Mouse (Mus musculus) intestine, embryonic 14.5 days (tissue): Measurements from ENCODE around the gene Itgae. TPM values are rescaled to one million over a fixed set of nuclear protein-coding genes. Genes with fewer than 3 reads are reported as not detected.

Source experiments
- ATAC-seq: fragments of 200-750 bp; cut with Nextera tagmentation; replicated peaks from 2 replicates; pipeline ENCODE4 v1.8.0; 2017; ENCODE audit warnings: low read depth, moderate number of reproducible peaks, moderate TSS enrichment, moderate library complexity; ENCODE audit not compliant: low FRiP score, low TSS enrichment
- DNase-seq: peaks from one replicate; pipeline ENCODE4 v3.0.0-alpha.2; 2018; ENCODE audit warnings: low spot score
- H3K27ac ChIP-seq: fragments of 300-500 bp; sonication (generic); 2 replicates; pipeline ENCODE4 v1.5.1; 2014; ENCODE audit warnings: low read depth, mild to moderate bottlenecking, control low read depth
- H3K27me3 ChIP-seq: fragments of 300-500 bp; sonication (generic); replicated peaks from 2 replicates; pipeline ENCODE4 v1.6.1; 2014; ENCODE audit warnings: low read length, control low read depth; ENCODE audit not compliant: control insufficient read depth, insufficient read depth
- H3K36me3 ChIP-seq: fragments of 300-500 bp; sonication (generic); 2 replicates; pipeline ENCODE4 v1.6.1; 2014; ENCODE audit warnings: low read length, control low read depth; ENCODE audit not compliant: control insufficient read depth, insufficient read depth
- H3K4me1 ChIP-seq: fragments of 300-500 bp; sonication (generic); replicated peaks from 2 replicates; pipeline ENCODE4 v1.6.1; 2014; ENCODE audit warnings: low read length, control low read depth, mixed read lengths; ENCODE audit not compliant: control insufficient read depth, insufficient read depth
- H3K4me2 ChIP-seq: fragments of 300-500 bp; sonication (generic); 2 replicates; pipeline ENCODE4 v1.6.1; 2014; ENCODE audit warnings: low read length
- H3K4me3 ChIP-seq: fragments of 300-500 bp; sonication (generic); 2 replicates; pipeline ENCODE4 v1.5.1; 2014; ENCODE audit warnings: low read depth, low read length, control low read depth, mixed read lengths
- H3K9ac ChIP-seq: fragments of 300-500 bp; sonication (generic); 2 replicates; pipeline ENCODE4 v1.6.1; 2014; ENCODE audit warnings: mild to moderate bottlenecking, low read length
- H3K9me3 ChIP-seq: fragments of 300-500 bp; sonication (generic); 2 replicates; pipeline ENCODE4 v1.6.1; 2016; ENCODE audit warnings: low read length, control low read depth; ENCODE audit not compliant: control insufficient read depth
- WGBS: fragments of 180-500 bp; shearing (Covaris S2); extraction: QIAGEN DNeasy Blood & Tissue Kit; methylation state at CpG from one replicate; pipeline ENCODE4 v1.1.7; 2014; 5-methylcytosine and 5-hydroxymethylcytosine counted together
- polyA plus RNA-seq: library from polyadenylated mRNA; unstranded; fragments of >200 nt; fragmentation: Nextera tagmentation; extraction: Ambion mirVana; gene quantifications from 2 replicates; pipeline ENCODE4 v1.2.1, GENCODE M21; 2014

The Itgae gene
- polyA plus RNA-seq, 1 experiment from 2014 or later: 0.23 TPM

- Histone ChIP-seq H3K9me3 (no peaks in the 10 kb centered on the region), H3K9ac (no peak overlapping the region), H3K4me3 (no peak overlapping the region), H3K36me3 (peaks cover 52% of the 10 kb centered on the region), H3K4me1 (no peaks in the 10 kb centered on the region), H3K4me2 (no peak overlapping the region), H3K27ac (no peak overlapping the region), H3K27me3 (no peaks in the 10 kb centered on the region)
- DNase-seq (no peak), ATAC-seq (no peak)
- 91% methylated on average over 3 of the region's 3 CpGs for WGBS
Measured at GRCm38 (mm10) chr11:73059630-73060029, 30.8 kb upstream of the Itgae start.

- 97% methylated on average over 3 of the region's 3 CpGs for WGBS
- H3K9me3 ChIP-seq: no peaks in the 10 kb centered on the region
Measured at GRCm38 (mm10) chr11:73061413-73061812, 29.0 kb upstream of the Itgae start.

GRCm38 (mm10) chr11:73071839-73072238 is 18.5 kb upstream of the Itgae start:
- Histone ChIP-seq H3K27me3 (no peaks in the 10 kb centered on the region), H3K27ac (no peak overlapping the region), H3K9me3 (no peaks in the 10 kb centered on the region), H3K4me2 (no peak overlapping the region), H3K9ac (no peak overlapping the region), H3K4me1 (no peaks in the 10 kb centered on the region), H3K4me3 (no peak overlapping the region), H3K36me3 (peaks cover 98% of the 10 kb centered on the region)
- ATAC-seq (no peak), DNase-seq (no peak)
- WGBS: 86% methylated on average over 3 of the region's 3 CpGs

More at GRCm38 (mm10) chr11:73061413-73061812, 29.0 kb upstream of the Itgae start:
- H3K27ac ChIP-seq: no peak overlapping the region
- H3K36me3 ChIP-seq: peaks cover 45% of the 10 kb centered on the region
- H3K9ac ChIP-seq: no peak overlapping the region
- no peak overlapping the region for H3K4me3 ChIP-seq
- no peaks in the 10 kb centered on the region for H3K27me3 ChIP-seq
- ATAC-seq (no peak), DNase-seq (no peak)
- no peak overlapping the region for H3K4me2 ChIP-seq
- H3K4me1 ChIP-seq: no peaks in the 10 kb centered on the region

GRCm38 (mm10) chr11:73076295-73076694 is 14.1 kb upstream of the Itgae start:
- no peak overlapping the region for H3K4me3 ChIP-seq
- ATAC-seq (no peak), DNase-seq (no peak)
- H3K27ac ChIP-seq: no peak overlapping the region
- WGBS: 88% methylated on average over 4 of the region's 4 CpGs
- no peak overlapping the region for H3K9ac ChIP-seq
- H3K4me1 ChIP-seq: no peaks in the 10 kb centered on the region
- no peaks in the 10 kb centered on the region for H3K27me3 ChIP-seq
- H3K4me2 ChIP-seq: no peak overlapping the region
- H3K36me3 ChIP-seq: peaks cover 98% of the 10 kb centered on the region
- no peaks in the 10 kb centered on the region for H3K9me3 ChIP-seq

GRCm38 (mm10) chr11:73076733-73077132 is 13.7 kb upstream of the Itgae start:
- Histone ChIP-seq H3K4me2 (no peak overlapping the region), H3K4me3 (no peak overlapping the region), H3K9me3 (no peaks in the 10 kb centered on the region), H3K36me3 (peaks cover 99% of the 10 kb centered on the region), H3K4me1 (no peaks in the 10 kb centered on the region), H3K27me3 (no peaks in the 10 kb centered on the region), H3K9ac (no peak overlapping the region), H3K27ac (no peak overlapping the region)
- WGBS: 76% methylated on average over 4 of the region's 4 CpGs
- ATAC-seq (no peak), DNase-seq (no peak)

GRCm38 (mm10) chr11:73077211-73077720 is 13.1 kb upstream of the Itgae start:
- no peak for ATAC-seq
- Histone ChIP-seq H3K36me3 (peaks cover 98% of the 10 kb centered on the region), H3K4me2 (no peak overlapping the region), H3K9ac (no peak overlapping the region), H3K4me3 (no peak overlapping the region), H3K4me1 (no peaks in the 10 kb centered on the region), H3K27me3 (no peaks in the 10 kb centered on the region), H3K27ac (no peak overlapping the region), H3K9me3 (no peaks in the 10 kb centered on the region)
- DNase-seq: no peak
- 93% methylated on average over 6 of the region's 6 CpGs for WGBS

- WGBS: 93% methylated on average over 8 of the region's 8 CpGs
- no peaks in the 10 kb centered on the region for H3K9me3 ChIP-seq
- H3K27ac ChIP-seq: no peak overlapping the region
- DNase-seq (no peak), ATAC-seq (no peak)
- H3K4me2 ChIP-seq: no peak overlapping the region
- H3K9ac ChIP-seq: no peak overlapping the region
- H3K27me3 ChIP-seq: no peaks in the 10 kb centered on the region
- no peaks in the 10 kb centered on the region for H3K4me1 ChIP-seq
- no peak overlapping the region for H3K4me3 ChIP-seq
- H3K36me3 ChIP-seq: peaks cover 91% of the 10 kb centered on the region
Measured at GRCm38 (mm10) chr11:73078615-73079014, 11.8 kb upstream of the Itgae start.

- H3K9ac ChIP-seq: no peak overlapping the region
- no peaks in the 10 kb centered on the region for H3K27me3 ChIP-seq
- no peaks in the 10 kb centered on the region for H3K9me3 ChIP-seq
- peaks cover 4% of the 10 kb centered on the region; the same call in 1 of the 2 replicates for H3K4me1 ChIP-seq
- ATAC-seq (no peak), DNase-seq (no peak)
- H3K27ac ChIP-seq: no peak overlapping the region
- 91% methylated on average over 3 of the region's 3 CpGs for WGBS
- H3K4me3 ChIP-seq: no peak overlapping the region
- no peak overlapping the region for H3K4me2 ChIP-seq
- peaks cover 80% of the 10 kb centered on the region for H3K36me3 ChIP-seq
Measured at GRCm38 (mm10) chr11:73080306-73080705, 10.1 kb upstream of the Itgae start.

- WGBS: 71% methylated on average over 6 of the region's 6 CpGs
- Histone ChIP-seq H3K9me3 (no peaks in the 10 kb centered on the region), H3K27ac (no peak overlapping the region)
Measured at GRCm38 (mm10) chr11:73084303-73084702, 6.1 kb upstream of the Itgae start.

More at GRCm38 (mm10) chr11:73084303-73084702, 6.1 kb upstream of the Itgae start:
- ATAC-seq (no peak), DNase-seq (no peak)
- Histone ChIP-seq H3K9ac (no peak overlapping the region), H3K4me1 (peaks cover 5% of the 10 kb centered on the region; the same call in 1 of the 2 replicates), H3K4me2 (no peak overlapping the region), H3K36me3 (peaks cover 41% of the 10 kb centered on the region), H3K4me3 (no peak overlapping the region), H3K27me3 (no peaks in the 10 kb centered on the region)
